Mouse (Mus musculus) forebrain, embryonic 12.5 days (tissue): ENCODE measurements at regions not wholly inside any gene's neighbourhood (a gene's known extent, or its start where the extent isn't known, plus 50 kb on each side); places are given as distances from the start of the nearest gene placed in this dataset.
A peak's percentile ranks its signal among the peaks of the same experiment; 100 is the strongest.
"Not testable (repeated sequence)": the region's sequence is repeated elsewhere in the genome, so short reads cannot be mapped to it uniquely, and the experiment has no call there.

Experiments used
- ATAC-seq: fragments of 200-750 bp; cut with Nextera tagmentation; 2 replicates; pipeline ENCODE4 v1.8.0; 2017; ENCODE audit warnings: moderate TSS enrichment; ENCODE audit not compliant: low FRiP score
- H3K27ac ChIP-seq: fragments of 300-500 bp; sonication (generic); 2 replicates; pipeline ENCODE4 v1.5.1; 2016; ENCODE audit warnings: mild to moderate bottlenecking
- H3K27me3 ChIP-seq: fragments of 300-500 bp; sonication (generic); 2 replicates; pipeline ENCODE4 v1.6.1; 2016; ENCODE audit warnings: mild to moderate bottlenecking
- H3K36me3 ChIP-seq: fragments of 300-500 bp; sonication (generic); replicated peaks from 2 replicates; pipeline ENCODE4 v1.6.1; 2016; ENCODE audit warnings: mild to moderate bottlenecking
- H3K4me1 ChIP-seq: fragments of 300-500 bp; sonication (generic); 2 replicates; pipeline ENCODE4 v1.6.1; 2016
- H3K4me2 ChIP-seq: fragments of 300-500 bp; sonication (generic); 2 replicates; pipeline ENCODE4 v1.6.1; 2016; ENCODE audit warnings: mild to moderate bottlenecking, moderate library complexity
- H3K4me3 ChIP-seq: fragments of 300-500 bp; sonication (generic); replicated peaks from 2 replicates; pipeline ENCODE4 v1.5.1; 2016; ENCODE audit warnings: mild to moderate bottlenecking
- H3K9ac ChIP-seq: fragments of 300-500 bp; sonication (generic); 2 replicates; pipeline ENCODE4 v1.6.1; 2016; ENCODE audit warnings: mild to moderate bottlenecking
- H3K9me3 ChIP-seq: fragments of 300-500 bp; sonication (generic); 2 replicates; pipeline ENCODE4 v1.6.1; 2016
- WGBS: fragments of 180-500 bp; shearing (Covaris S2); methylation state at CpG from one replicate; pipeline ENCODE4 v1.1.7; 2016; 5-methylcytosine and 5-hydroxymethylcytosine counted together

DNA sequence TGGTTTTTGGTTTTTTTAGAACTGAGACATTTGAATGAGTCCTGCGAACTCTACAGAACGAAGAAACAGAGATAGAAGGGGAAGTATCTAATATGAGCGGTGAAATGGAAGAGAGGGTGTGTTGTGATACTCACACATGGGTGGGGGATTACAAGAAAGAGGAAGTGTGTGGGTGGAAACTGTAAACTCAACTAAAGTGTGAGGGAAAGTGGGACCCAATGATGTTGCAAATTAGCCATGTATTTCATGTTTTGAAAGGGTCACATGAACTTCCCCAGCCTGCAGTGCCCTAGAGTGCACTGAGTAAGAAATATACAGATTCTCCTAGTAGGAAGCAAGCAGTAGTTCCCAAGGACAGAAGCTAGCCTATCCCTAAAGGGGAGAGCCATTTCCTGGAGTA is 524.3 kb upstream of the Cdh5 start:
- Histone ChIP-seq H3K4me2 (no peak overlapping the region), H3K27ac (no peak overlapping the region), H3K9me3 (no peaks in the 10 kb centered on the region), H3K9ac (no peak overlapping the region), H3K27me3 (no peaks in the 10 kb centered on the region), H3K36me3 (no peaks in the 10 kb centered on the region), H3K4me3 (no peak overlapping the region), H3K4me1 (no peaks in the 10 kb centered on the region)
- ATAC-seq, result no peak
- 94% methylated on average over 3 of the region's 3 CpGs for WGBS

GRCm38 (mm10) chr8:103578006-103578405 is 523.4 kb upstream of the Cdh5 start:
- 77% methylated on average over 6 of the region's 6 CpGs for WGBS
- no peak overlapping the region for H3K4me3 ChIP-seq
- no peak overlapping the region for H3K4me2 ChIP-seq
- no peaks in the 10 kb centered on the region for H3K36me3 ChIP-seq
- no peak overlapping the region for H3K9ac ChIP-seq
- peaks cover under 1% of the 10 kb centered on the region; the same call in 1 of the 2 replicates for H3K4me1 ChIP-seq
- H3K27me3 ChIP-seq, result no peaks in the 10 kb centered on the region
- no peak for ATAC-seq
- H3K27ac ChIP-seq, result no peak overlapping the region
- no peaks in the 10 kb centered on the region for H3K9me3 ChIP-seq

DNA sequence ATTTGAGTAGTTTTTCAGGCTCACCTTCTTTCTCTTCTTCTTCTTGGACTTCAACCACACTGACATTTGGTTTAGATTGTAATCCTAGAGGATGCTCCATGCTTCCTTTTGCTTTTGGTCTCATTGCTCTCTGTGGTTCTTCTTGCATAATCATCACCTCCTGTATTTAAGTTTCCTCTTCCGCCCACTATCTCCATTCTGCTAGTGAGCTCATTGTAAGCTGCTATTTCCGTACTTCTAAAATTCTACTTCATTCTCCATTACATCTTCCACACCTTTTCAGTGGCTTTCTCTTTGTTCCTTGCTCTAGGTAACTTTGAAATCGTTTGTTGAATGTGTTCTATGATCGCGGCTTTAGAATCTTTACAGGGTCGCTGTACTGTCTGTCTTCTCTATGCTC is 493.1 kb upstream of the Cdh5 start:
- no peak overlapping the region for H3K27ac ChIP-seq
- H3K9ac ChIP-seq, result no peak overlapping the region
- no peaks in the 10 kb centered on the region for H3K36me3 ChIP-seq
- ATAC-seq, result no peak
- no peaks in the 10 kb centered on the region for H3K9me3 ChIP-seq
- H3K4me1 ChIP-seq, result no peaks in the 10 kb centered on the region
- WGBS, result 96% methylated on average over 6 of the region's 6 CpGs
- H3K4me2 ChIP-seq, result no peak overlapping the region
- no peak overlapping the region for H3K4me3 ChIP-seq
- no peaks in the 10 kb centered on the region for H3K27me3 ChIP-seq

GRCm38 (mm10) chr8:103623781-103624434 is 477.5 kb upstream of the Cdh5 start:
- H3K4me3 ChIP-seq, result no peak overlapping the region
- no peaks in the 10 kb centered on the region for H3K27me3 ChIP-seq
- ATAC-seq, result peak; percentile 97
- no peaks in the 10 kb centered on the region for H3K36me3 ChIP-seq
- H3K27ac ChIP-seq, result no peak overlapping the region
- WGBS, result 35% methylated on average over 3 of the region's 3 CpGs
- no peaks in the 10 kb centered on the region for H3K9me3 ChIP-seq
- H3K9ac ChIP-seq, result no peak overlapping the region
- H3K4me2 ChIP-seq, result no peak overlapping the region
- H3K4me1 ChIP-seq, result peaks cover 10% of the 10 kb centered on the region

DNA sequence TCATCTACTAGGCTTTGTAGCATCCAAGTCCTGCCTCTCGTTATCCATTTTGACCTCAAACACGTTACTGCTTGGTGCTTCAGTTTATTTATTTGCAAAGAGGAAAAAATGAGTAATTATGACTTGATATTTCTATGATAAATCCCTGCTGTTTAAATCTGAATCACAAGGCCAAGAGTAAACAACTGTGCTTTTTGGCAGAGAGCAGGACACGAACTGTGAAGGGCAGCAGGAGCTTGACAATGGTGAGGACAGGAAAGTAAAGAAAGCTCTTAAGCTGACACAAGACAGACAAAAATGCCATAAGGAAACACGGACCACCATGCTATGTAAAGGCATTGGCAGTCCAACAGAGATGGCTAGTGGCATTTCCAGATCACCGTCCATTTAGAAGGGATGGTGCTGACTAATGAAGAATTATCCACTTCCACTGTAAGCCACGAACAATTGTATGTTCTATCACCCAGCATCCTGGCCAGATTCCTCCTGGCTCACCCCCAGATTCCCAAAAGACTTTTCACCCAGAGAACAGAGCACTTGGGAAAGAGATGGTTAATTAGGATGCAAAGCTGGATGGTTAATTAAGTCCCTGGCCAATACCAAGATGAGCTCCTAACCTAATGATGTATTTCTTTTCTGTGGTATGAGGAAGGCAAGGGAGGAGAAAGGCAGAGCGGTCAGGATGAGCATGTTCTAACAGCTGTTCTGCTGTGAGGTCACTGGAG is 476.1 kb upstream of the Cdh5 start:
- 75% methylated on average over 7 of the region's 7 CpGs for WGBS
- H3K36me3 ChIP-seq, result no peaks in the 10 kb centered on the region
- H3K4me3 ChIP-seq, result no peak overlapping the region
- no peak overlapping the region for H3K9ac ChIP-seq
- no peak for ATAC-seq
- H3K27me3 ChIP-seq, result no peaks in the 10 kb centered on the region
- H3K27ac ChIP-seq, result no peak overlapping the region
- peaks cover 10% of the 10 kb centered on the region for H3K4me1 ChIP-seq
- no peaks in the 10 kb centered on the region for H3K9me3 ChIP-seq
- no peak overlapping the region for H3K4me2 ChIP-seq

- Histone ChIP-seq H3K27me3 (no peaks in the 10 kb centered on the region), H3K36me3 (no peaks in the 10 kb centered on the region), H3K4me3 (no peak overlapping the region), H3K9me3 (no peaks in the 10 kb centered on the region), H3K4me2 (no peak overlapping the region), H3K9ac (no peak overlapping the region), H3K4me1 (peaks cover 10% of the 10 kb centered on the region), H3K27ac (no peak overlapping the region)
- no peak for ATAC-seq
- 81% methylated on average over 4 of the region's 4 CpGs for WGBS
Observed at GRCm38 (mm10) chr8:103626446-103626845, 475.0 kb upstream of the Cdh5 start.

GRCm38 (mm10) chr8:103632543-103632942 is 468.9 kb upstream of the Cdh5 start:
- WGBS, result 91% methylated on average over 6 of the region's 6 CpGs
- H3K4me1 ChIP-seq, result no peaks in the 10 kb centered on the region
- no peak overlapping the region for H3K27ac ChIP-seq
- no peak overlapping the region for H3K4me2 ChIP-seq
- H3K36me3 ChIP-seq, result no peaks in the 10 kb centered on the region
- no peak for ATAC-seq
- no peaks in the 10 kb centered on the region for H3K27me3 ChIP-seq
- H3K9ac ChIP-seq, result no peak overlapping the region
- H3K4me3 ChIP-seq, result no peak overlapping the region
- no peaks in the 10 kb centered on the region for H3K9me3 ChIP-seq

- no peak overlapping the region for H3K27ac ChIP-seq
- 69% methylated on average over 14 of the region's 14 CpGs for WGBS
- H3K9me3 ChIP-seq, result no peaks in the 10 kb centered on the region
- H3K36me3 ChIP-seq, result no peaks in the 10 kb centered on the region
- H3K9ac ChIP-seq, result no peak overlapping the region
- no peaks in the 10 kb centered on the region for H3K4me1 ChIP-seq
- no peak overlapping the region for H3K4me2 ChIP-seq
- no peak overlapping the region for H3K4me3 ChIP-seq
- no peaks in the 10 kb centered on the region for H3K27me3 ChIP-seq
- no peak for ATAC-seq
Observed at GRCm38 (mm10) chr8:103634951-103635350, 466.5 kb upstream of the Cdh5 start.

DNA sequence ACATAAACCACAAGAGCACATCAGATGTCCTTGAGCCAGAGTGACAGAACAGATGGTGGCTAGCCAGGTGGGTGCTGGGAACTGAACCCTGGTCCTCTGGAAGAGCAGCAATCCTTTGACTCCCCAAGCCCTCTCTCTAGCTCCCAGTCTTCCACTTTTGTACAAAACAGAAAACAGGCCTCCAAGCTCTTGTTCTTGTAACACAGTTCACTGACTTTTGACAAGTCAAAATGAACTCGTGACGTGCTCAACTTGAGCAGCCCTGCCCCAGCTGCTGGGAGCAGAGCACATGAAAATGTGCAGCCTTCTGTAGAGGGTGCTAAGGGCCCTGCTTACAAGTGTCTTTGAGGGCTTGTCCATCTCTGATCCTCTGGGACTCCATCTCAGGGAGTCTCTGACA is 457.8 kb upstream of the Cdh5 start:
- H3K4me3 ChIP-seq, result no peak overlapping the region
- H3K4me2 ChIP-seq, result no peak overlapping the region
- 94% methylated on average over 2 of the region's 2 CpGs for WGBS
- H3K36me3 ChIP-seq, result no peaks in the 10 kb centered on the region
- H3K4me1 ChIP-seq, result no peaks in the 10 kb centered on the region
- H3K9me3 ChIP-seq, result no peaks in the 10 kb centered on the region
- no peak for ATAC-seq
- no peak overlapping the region for H3K9ac ChIP-seq
- H3K27ac ChIP-seq, result no peak overlapping the region
- no peaks in the 10 kb centered on the region for H3K27me3 ChIP-seq

DNA sequence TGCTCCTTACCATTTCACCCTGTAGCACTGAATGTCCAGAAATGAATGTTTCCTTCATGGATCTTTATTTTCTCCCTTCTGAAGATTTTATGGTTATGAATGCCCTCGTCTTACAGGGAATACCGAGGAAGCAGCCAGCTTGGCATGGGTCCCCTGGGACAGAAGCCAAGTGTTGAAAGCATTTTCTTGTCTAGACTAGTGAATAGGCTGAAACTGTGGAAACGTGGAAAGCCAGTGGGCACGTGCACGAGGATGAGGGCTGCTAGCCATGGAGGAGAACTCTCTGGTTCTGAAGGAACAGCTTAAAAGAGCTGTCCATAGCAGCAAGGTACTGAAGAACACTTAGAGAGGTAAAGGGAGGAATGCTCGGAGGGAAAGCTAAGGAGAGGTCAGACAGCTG is 457.3 kb upstream of the Cdh5 start:
- Histone ChIP-seq H3K27ac (no peak overlapping the region), H3K4me2 (no peak overlapping the region), H3K36me3 (no peaks in the 10 kb centered on the region), H3K9ac (no peak overlapping the region), H3K4me3 (no peak overlapping the region), H3K9me3 (no peaks in the 10 kb centered on the region), H3K4me1 (no peaks in the 10 kb centered on the region), H3K27me3 (no peaks in the 10 kb centered on the region)
- 75% methylated on average over 6 of the region's 6 CpGs for WGBS
- ATAC-seq, result no peak

DNA sequence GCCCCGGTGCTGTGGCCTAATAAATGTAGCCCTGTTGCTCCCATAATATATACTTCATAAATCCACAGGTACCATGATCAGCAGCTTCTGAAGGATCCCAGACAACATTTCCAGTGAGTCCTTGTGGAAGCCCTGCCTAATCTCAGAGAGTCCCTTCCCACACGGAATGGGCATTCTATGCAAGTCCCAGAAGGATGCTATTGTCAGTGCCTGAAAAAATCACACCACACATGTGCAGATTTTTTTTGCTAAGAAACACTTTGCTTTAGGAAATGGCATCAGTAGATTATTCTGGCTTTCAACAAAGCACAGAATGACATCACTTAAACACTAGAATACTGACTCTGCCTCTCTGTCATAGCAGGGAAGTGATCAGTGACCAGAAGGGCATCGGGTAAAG is 456.6 kb upstream of the Cdh5 start:
- no peaks in the 10 kb centered on the region for H3K36me3 ChIP-seq
- ATAC-seq, result no peak
- no peak overlapping the region for H3K4me2 ChIP-seq
- no peak overlapping the region for H3K27ac ChIP-seq
- no peaks in the 10 kb centered on the region for H3K9me3 ChIP-seq
- H3K9ac ChIP-seq, result no peak overlapping the region
- H3K4me1 ChIP-seq, result no peaks in the 10 kb centered on the region
- WGBS, result 87% methylated on average over 3 of the region's 3 CpGs
- H3K27me3 ChIP-seq, result no peaks in the 10 kb centered on the region
- no peak overlapping the region for H3K4me3 ChIP-seq

- no peak overlapping the region for H3K4me3 ChIP-seq
- no peak overlapping the region for H3K9ac ChIP-seq
- WGBS, result 77% methylated on average over 1 of the region's 1 CpGs
- 0 out of 2 replicates have a peak, but pooled peaks cover 4% of the 10 kb centered on the region for H3K9me3 ChIP-seq
- H3K27ac ChIP-seq, result no peak overlapping the region
- no peaks in the 10 kb centered on the region for H3K36me3 ChIP-seq
- no peaks in the 10 kb centered on the region for H3K4me1 ChIP-seq
- H3K27me3 ChIP-seq, result no peaks in the 10 kb centered on the region
- ATAC-seq, result no peak
- no peak overlapping the region for H3K4me2 ChIP-seq
Observed at GRCm38 (mm10) chr8:103664796-103665195, 436.6 kb upstream of the Cdh5 start.

DNA sequence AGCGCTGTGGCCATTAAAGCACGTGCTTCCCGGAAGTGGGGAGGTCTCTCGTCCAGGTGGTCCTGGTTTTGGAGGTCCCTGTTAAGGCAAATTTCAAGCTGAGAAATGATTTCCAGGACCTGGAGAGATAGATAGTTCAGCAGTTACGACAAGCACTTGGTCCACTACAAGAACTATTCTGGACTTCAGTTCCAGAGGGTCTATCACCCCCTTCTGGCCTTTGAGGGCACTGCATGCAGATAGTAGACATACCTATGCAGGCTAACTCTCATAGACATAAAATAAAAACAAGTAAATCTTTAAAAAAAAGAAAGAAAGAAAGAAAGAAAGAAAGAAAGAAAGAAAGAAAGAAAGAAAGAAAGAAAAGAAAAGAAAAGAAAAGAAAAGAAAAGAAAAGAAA is 415.2 kb upstream of the Cdh5 start:
- not testable (repeated sequence) for ATAC-seq, H3K4me2 ChIP-seq, H3K4me3 ChIP-seq

More for the DNA sequence above, 415.2 kb upstream of the Cdh5 start:
- WGBS, result 86% methylated on average over 5 of the region's 5 CpGs
- not testable (repeated sequence) for H3K9me3 ChIP-seq, H3K27me3 ChIP-seq, H3K4me1 ChIP-seq, H3K36me3 ChIP-seq, H3K27ac ChIP-seq, H3K9ac ChIP-seq
